Mouse (Mus musculus) MEL (cell line): ENCODE results near the gene Gabrr2.

Experiments
- CHD1 ChIP-seq: IDR thresholded peaks from 2 replicates; pipeline ENCODE4 v1.6.1; 2012; ENCODE audit warnings: low read depth, mild to moderate bottlenecking, inconsistent platforms, low read length, improper control_type of control experiment
- CTCF ChIP-seq, 3 experiments: IDR thresholded peaks in 2 of 3; conservative IDR thresholded peaks in 1 of 3; 2 replicates each; pipeline ENCODE4 v1.5.1; 2011 to 2012; ENCODE audit warnings: low read length in 3 of 3, low read depth in 2 of 3, mild to moderate bottlenecking in 2 of 3, improper control_type of control experiment in 1 of 3, inconsistent platforms in 1 of 3, mixed read lengths in 1 of 3, moderate library complexity in 1 of 3; ENCODE audit not compliant: control insufficient read depth in 1 of 3, insufficient read depth in 1 of 3, poor library complexity in 1 of 3, severe bottlenecking in 1 of 3
- EP300 ChIP-seq, 2 experiments: IDR thresholded peaks; 2 replicates each; pipeline ENCODE4 v1.6.1; 2011; ENCODE audit warnings: improper control_type of control experiment in 2 of 2, low read length in 2 of 2, low read depth in 1 of 2, mild to moderate bottlenecking in 1 of 2
- NELFE ChIP-seq: IDR thresholded peaks from 2 replicates; pipeline ENCODE4 v1.6.1; 2011; ENCODE audit warnings: low read depth, low read length, improper control_type of control experiment
- NRF1 ChIP-seq: IDR thresholded peaks from 2 replicates; pipeline ENCODE4 v1.6.1; 2014; ENCODE audit warnings: low read depth, mild to moderate bottlenecking, inconsistent platforms, low read length, improper control_type of control experiment, moderate library complexity; ENCODE audit not compliant: poor library complexity, insufficient read depth, severe bottlenecking
- USF2 ChIP-seq, 2 experiments: IDR thresholded peaks; 2 replicates each; pipeline ENCODE4 v1.6.1; 2011 to 2012; ENCODE audit warnings: improper control_type of control experiment in 2 of 2, low read length in 2 of 2, borderline replicate concordance in 1 of 2, inconsistent platforms in 1 of 2, low read depth in 1 of 2, mild to moderate bottlenecking in 1 of 2; ENCODE audit not compliant: insufficient read depth in 1 of 2

DNA sequence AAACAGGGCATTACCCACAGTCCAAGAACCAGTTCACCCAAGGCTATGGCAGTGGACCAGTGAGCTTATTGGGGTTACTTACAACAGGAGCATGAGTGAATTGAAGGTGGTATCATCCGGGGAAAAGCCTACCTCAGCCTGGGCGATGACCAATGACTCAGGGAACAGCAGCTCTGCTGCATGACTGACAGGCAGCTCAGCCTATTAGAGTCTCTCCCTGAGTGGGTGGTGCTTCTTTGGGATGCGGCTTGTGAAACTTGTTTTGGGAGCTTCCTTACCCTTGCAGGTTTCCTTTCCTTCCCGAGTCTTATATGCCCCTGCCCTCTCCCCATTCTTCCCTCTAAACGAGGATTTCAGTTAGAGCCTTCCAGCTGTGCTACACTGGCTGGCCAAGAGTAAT is 10.1 kb upstream of the Gabrr2 start:
- no peak for TF ChIP-seq NELFE
- TF ChIP-seq CHD1 = no peak
- no peak for TF ChIP-seq CTCF (IDR thresholded peaks at IDR 0.05 in 2 of 3, conservative IDR thresholded peaks at IDR 0.05 in 1 of 3; ENCODE audit: control insufficient read depth in 1 of 3, insufficient read depth in 1 of 3, low read depth in 2 of 3, low read length in 3 of 3, poor library complexity in 1 of 3, severe bottlenecking in 1 of 3)
- TF ChIP-seq USF2 (IDR thresholded peaks at IDR 0.05; ENCODE audit: borderline replicate concordance in 1 of 2, insufficient read depth in 1 of 2, low read depth in 1 of 2, low read length in 2 of 2) = no peak
- TF ChIP-seq EP300 (IDR thresholded peaks at IDR 0.05; ENCODE audit: low read depth in 1 of 2, low read length in 2 of 2) = no peak
- no peak for TF ChIP-seq NRF1
